Mouse (Mus musculus): ENCODE measurements around the gene 2010109A12Rik.

Gene 2010109A12Rik

DNA sequence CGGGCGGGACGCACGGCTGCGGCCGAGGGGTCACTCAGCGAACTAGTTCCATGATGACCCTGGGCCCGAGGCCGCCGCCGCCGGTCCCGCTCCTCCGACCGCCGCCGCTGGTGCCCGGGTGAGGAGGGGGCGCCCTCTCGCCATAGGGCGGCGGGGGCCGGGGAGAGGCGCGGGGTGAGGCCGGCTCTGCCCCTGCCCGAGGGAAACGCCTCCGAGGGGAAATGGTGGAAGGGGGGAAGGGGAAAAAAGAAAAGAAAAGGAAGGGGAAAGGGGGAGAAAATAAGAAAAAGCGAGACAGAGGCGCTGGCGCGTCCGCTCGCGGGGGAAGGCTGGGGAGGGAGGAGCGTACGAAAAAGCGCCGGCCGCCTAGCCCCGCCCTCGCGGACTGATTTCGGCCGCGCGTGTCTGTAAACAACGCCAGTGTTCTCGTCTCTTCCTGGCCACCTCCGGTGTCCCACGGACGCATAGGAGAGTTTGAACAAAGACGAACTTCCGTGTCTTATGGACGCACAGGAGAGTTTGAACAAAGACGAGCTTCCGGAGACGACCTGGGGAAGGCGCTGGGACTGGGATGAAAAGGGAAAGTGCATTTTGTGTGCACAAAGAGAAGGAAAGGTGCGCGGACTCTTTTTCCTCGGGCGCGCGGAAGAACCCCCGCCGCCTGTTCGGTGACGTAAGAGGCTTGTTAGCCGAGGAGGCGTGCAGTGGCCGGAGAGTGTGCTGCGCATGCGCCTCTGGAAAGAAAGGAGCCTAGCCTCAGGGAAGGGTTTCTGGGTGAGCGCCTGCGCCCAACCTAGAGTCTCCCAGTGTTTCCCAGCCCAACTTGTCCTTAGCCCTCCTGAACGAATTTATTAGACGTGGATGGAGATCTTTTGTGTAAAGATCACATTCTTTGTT, at the start of gene 2010109A12Rik, which contains the start of gene Ccni:
2010109A12Rik (plus strand) TSS at position 410 of the 897 bp plus-strand sequence.
Ccni (minus strand) TSS at position 387 of the 897 bp plus-strand sequence.
- peak; percentile 96 for DNase-seq

DNA sequence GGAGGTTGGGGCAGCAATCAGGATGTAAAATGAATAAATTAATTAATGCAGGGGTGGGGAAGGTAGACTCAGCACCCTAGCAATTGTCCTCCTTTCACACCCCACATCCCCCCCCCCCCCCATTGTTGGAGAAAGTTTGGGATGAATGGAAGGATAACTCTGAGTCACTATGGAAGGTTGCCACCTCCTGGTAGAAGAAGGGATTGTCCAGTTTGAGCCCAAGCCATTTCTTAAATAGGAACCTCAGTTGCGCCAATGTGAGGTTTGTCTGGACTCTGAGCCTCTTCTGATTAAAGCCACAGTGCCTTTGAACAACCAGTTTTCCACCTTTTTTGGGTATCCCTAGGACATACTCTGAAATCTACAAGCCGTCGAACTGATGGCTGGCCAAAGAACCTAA, 42.8 kb upstream of the 2010109A12Rik start:
- DNase-seq, result peak; percentile 75

DNA sequence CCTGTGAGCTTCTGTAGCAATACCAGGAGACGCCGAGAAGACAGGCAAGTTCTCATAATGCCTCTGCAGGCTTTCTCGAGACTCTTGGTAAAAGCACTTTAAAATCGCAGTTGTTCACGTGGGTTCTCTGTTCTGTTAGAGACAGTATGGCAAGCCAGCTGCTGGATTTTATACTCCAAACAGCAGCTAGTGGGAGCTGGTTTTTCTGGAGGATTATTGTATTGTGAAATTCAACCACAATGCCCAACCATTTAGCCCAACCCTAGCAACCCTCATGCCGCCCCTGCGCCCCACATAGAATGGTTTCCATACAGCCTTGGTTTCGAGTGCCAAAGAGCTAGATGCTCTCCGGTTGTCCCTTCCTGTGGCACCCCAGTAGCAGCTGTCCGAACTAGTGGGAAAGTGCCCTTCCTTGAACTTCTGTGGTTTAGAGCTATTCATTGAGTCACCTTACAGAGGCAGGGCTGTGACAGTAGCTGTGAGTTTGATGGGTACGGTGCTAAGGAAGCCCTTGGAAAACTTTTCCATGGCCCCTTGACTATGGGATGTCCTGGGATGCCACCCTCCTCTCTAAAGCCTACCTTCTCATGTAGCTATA, 38.3 kb upstream of the 2010109A12Rik start:
- no peak for DNase-seq

DNA sequence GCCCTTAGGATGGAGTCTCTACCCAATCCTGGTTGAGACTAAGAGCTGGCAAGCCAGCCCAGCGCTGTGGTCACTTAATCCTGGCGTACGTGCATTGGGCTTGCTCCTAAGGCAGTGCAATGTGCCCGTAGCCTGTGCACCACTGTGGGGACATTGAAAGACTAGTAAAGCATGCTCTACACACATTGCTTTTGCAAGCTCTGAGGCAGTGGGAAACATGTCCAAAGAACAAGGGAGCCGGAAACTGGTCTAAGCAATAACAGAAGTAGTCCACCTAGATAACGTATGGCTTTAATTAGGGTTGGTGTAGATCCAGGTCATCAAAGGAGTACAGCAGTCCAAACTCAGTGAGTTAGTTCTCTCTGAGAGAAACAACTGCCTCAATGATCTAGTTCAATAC, 37.7 kb upstream of the 2010109A12Rik start:
- DNase-seq, result no peak

DNA sequence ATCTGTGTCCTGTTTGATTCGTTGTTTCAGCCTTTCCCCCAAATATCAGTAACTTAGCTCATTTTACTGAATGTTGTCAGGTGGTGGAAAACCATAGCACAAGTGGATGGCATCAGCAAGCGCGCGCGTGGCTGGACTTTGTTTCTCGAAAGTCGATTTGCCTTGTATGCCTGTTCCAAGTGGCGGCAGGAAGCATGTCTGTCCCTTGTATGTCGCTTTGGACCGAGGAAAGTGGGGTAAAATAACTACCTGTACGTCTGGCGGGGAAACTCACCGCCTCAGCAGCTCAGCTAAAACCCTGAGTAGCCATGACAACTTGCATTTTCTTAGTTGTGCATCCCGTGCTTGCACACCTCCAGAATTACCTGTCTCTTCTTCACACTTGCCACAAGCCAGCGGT, 34.9 kb upstream of the 2010109A12Rik start:
- no peak for DNase-seq

- no peak for DNase-seq
These were observed 33.8 kb upstream of the 2010109A12Rik start for GRCm38 (mm10) chr5:93172536-93172935.

- no peak for DNase-seq
These were observed 31.6 kb upstream of the 2010109A12Rik start for GRCm38 (mm10) chr5:93174675-93175074.

- no peak for DNase-seq
These were observed 27.7 kb upstream of the 2010109A12Rik start for GRCm38 (mm10) chr5:93178616-93179015.

GRCm38 (mm10) chr5:93180252-93180651, 26.1 kb upstream of the 2010109A12Rik start:
- peak; percentile 27 for DNase-seq

- no peak for DNase-seq
These were observed 23.0 kb upstream of the 2010109A12Rik start for GRCm38 (mm10) chr5:93183311-93183710.

DNA sequence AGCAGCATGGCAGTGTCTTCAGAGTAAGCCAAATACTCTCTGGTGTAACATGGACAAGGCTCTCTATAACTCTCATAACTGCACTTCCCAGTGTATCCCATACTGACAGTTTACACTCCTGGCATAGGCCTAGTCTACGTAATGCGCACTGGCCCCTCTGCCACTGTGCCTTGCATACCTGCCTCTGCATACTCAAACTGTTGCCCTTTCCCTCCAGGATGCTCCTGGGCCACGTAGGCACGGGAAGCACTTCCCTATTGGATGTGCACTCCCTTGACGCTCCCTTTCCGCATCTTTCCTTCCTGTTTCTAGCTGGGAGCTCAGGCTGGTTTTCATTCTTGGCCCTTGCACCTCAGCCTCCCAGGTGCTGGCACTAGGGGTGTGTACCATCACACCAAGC, 21.8 kb upstream of the 2010109A12Rik start:
- DNase-seq, result no peak

GRCm38 (mm10) chr5:93189607-93190006, 16.7 kb upstream of the 2010109A12Rik start:
- DNase-seq, result no peak

GRCm38 (mm10) chr5:93190428-93190827, 15.9 kb upstream of the 2010109A12Rik start:
- DNase-seq, result no peak

DNA sequence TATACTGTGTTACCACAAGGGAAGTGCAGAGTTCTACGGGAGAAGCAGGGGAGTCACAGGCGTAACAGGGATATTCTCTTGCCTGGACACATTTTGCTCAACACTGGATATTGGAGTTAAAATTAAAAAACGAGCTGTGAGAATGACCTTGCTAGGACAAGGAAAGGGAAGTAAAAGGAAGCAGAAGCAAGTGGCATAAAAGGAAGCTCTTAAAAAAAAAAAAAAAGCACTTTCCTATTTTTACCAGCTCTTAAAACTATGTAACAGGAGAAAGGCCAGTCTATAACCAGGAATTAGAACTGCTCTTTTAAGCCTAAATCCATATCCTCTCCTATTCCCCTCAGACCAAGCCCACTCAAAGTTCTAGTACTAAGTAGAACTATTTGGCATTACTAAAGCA, 8.1 kb upstream of the 2010109A12Rik start:
- DNase-seq, result no peak

GRCm38 (mm10) chr5:93201181-93201580, 5.1 kb upstream of the 2010109A12Rik start:
- no peak for DNase-seq

DNA sequence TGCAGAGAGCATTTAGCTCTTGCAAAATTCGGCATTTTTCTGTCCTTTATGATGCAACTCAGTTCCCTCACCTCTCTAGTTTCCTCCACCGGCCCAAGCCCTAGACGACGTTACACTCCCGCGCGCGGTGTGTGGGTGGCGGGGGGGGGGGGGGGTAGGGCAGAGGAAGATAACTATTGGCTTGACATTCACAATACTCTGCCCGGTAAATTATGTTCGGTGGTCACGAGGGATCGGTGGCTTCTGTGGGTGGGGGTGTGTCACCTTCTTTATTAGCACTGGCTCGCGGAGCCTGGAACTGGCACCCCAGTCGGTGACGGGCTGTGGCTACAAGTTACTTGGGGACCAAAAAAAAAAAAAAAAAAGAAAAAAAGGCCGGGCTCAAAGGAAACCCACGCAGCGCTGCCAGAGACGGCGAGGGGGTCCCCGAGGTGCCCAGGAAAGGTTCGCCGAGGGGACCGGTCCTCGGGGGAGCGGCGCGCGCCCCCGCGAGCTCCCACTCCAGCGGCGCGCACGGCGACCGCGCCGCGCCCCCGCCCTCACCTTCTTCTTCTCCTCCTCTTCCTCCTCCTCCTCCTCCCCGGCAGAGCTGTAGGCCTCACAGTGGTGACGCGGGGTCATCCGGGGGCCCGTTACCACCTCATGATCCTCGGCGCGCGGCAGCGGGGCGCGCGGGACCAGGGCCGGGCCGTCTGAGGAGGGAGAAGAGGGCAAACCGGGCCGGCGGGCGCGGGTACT, 778 bp upstream of the 2010109A12Rik start:
- DNase-seq, result peak; percentile 60

DNA sequence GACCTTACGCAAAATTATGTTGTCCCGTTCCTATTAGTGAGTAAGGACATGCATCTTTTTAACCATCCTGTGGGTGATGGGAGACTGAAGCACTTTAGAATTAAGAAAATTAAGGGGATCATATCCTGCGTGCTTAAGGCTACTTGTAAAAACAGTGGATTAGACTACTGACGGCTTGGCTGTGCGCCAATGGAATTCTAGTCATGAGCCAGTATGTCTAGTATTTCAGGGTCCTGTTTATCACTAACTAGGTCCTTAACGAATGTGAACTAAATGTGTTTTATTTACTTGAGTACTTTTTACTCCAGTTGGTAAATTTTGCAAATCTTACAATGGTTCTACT, 659 bp downstream of the 2010109A12Rik start:
- DNase-seq, result peak; percentile 47

- no peak for DNase-seq
These were observed 1.2 kb downstream of the 2010109A12Rik start for GRCm38 (mm10) chr5:93207555-93207954.

DNA sequence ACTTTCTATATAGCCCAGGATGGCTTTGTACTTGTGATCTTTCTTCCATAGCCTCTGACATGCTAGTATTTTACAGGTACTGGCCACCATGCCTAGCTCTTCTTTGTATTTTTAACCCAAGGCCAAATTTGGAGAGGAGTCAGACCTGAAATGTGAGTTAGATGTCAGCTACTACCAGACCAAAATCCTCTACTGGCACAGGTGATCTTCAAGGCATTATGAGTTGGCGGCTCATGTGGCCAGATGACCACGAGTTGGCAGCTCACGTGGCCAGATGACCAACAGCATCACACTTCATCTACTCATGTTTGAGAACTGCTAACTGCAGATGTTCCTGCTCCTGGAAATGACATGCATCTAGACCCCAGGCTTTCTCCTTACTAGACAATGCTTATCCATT, 12.1 kb downstream of the 2010109A12Rik start:
- no peak for DNase-seq

GRCm38 (mm10) chr5:93221661-93222060, 15.3 kb downstream of the 2010109A12Rik start:
- DNase-seq, result peak; percentile 59

- DNase-seq, result no peak
These were observed 18.2 kb downstream of the 2010109A12Rik start for GRCm38 (mm10) chr5:93224549-93224948.

GRCm38 (mm10) chr5:93227157-93227556, 20.8 kb downstream of the 2010109A12Rik start:
- no peak for DNase-seq

DNA sequence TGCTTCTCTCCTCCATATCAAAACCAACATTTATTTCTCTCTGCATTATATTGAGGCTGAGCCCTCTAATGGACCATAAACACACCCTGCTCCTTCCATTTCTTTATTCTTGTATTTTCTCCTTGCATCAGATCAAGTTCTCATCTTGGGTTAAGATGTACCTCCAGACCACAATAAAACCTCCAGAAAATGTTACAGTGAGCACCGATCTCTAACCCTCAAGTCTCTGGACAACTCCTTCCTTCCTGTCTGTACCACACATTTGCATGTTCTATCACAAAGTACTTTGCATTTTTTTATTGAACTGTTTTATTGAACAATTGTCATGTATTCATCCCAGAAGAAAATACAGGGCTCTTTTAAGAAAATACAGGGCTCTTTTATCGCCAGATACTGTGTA, 23.2 kb downstream of the 2010109A12Rik start:
- no peak for DNase-seq

DNA sequence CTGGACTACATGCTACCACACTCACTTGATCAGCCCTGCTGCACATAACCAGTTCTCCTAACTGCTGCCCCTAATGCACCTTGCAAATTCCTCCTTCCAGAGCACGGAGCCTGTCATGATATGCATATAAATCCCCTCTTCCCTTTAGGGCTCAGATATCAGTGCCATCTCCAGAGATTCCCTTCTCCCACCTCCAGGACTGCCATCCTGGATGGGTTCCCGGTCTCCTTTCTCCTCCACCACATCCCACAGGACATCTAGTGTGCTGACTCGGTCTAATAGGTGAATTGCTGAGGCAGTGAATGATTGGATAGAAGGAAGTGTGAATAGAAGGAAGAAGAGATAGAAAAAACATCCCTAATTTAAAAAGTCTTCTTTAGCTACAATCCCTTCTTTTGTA, 25.4 kb downstream of the 2010109A12Rik start:
- no peak for DNase-seq

Data from lung, postnatal 14 days (tissue).